Mouse (Mus musculus) myocyte (in vitro differentiated cells): Measurements from ENCODE around the gene Nfx1.

Experiments used
- E2F4 ChIP-seq: IDR thresholded peaks from one replicate; pipeline ENCODE4 v1.6.1; 2011; ENCODE audit warnings: mild to moderate bottlenecking, control low read depth, moderate library complexity; ENCODE audit not compliant: insufficient read depth
- POLR2A ChIP-seq: IDR thresholded peaks from one replicate; pipeline ENCODE4 v1.6.1; 2011; ENCODE audit warnings: low read depth, mild to moderate bottlenecking, control low read depth, moderate library complexity; ENCODE audit not compliant: insufficient read length
- POLR2AphosphoS2 ChIP-seq: IDR thresholded peaks from one replicate; pipeline ENCODE4 v1.6.1; 2011; ENCODE audit warnings: low read depth, control low read depth; ENCODE audit not compliant: insufficient read length

- TF ChIP-seq POLR2A (no peak), POLR2AphosphoS2 (no peak), E2F4 (no peak)
Measured at GRCm38 (mm10) chr4:40997916-40998315, 27.2 kb downstream of the Nfx1 start.
